Mouse (Mus musculus): ENCODE measurements around the gene Fyn.
A peak's percentile ranks its signal among the peaks of the same experiment; 100 is the strongest.

Gene Fyn

GRCm38 (mm10) chr10:39540012-39540647 is 171.5 kb downstream of the Fyn start:
- no peak for DNase-seq (ENCODE audit: low spot score)

DNA sequence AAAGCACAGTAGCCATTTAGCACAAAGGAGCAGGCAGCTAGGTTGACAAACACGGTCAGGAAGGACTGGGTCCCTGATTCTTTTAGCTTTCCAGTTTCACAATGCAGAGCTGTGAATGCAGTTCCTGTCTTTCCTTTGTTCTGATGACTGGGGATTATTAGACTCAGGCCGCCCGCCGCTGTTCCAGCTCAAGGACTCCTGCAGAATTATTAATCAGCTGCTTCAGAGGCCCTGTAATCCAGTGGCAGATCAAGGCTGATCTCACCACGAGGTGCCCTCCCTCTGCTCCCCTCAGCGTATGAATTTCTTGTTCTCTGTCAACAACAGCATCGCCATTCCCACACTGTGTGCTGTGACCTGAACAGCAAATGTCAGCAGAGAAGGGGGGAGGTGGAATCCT is 172.3 kb downstream of the Fyn start:
- DNase-seq (ENCODE audit: low spot score): no peak

DNA sequence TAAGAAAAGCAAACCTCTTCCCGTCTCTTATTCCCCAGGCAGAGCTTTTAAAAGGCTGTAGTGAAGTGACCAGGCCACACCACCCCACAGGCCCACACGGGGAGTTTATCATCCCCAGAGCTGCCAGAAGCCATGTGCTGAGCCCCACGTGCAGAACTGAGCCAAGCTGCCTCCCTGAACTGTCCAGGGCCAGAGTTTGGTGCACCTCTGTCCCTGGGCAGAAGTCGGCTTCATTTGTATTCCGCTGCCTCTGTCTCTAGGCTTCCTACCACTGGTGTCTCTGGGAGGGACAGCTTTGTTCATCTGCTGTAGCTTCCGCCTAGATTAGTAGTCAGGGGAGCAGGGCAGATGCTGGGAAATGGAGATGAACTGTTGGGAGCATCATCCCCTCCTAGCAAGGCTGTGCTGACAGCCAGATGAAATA is 172.8 kb downstream of the Fyn start:
- no peak for DNase-seq (ENCODE audit: low spot score)

GRCm38 (mm10) chr10:39541951-39542521 is 173.4 kb downstream of the Fyn start:
- DNase-seq (ENCODE audit: low spot score): no peak

- peak; percentile 20 for DNase-seq (ENCODE audit: low spot score)
Observed at GRCm38 (mm10) chr10:39542535-39543257, 174.0 kb downstream of the Fyn start.

GRCm38 (mm10) chr10:39543258-39543770 is 174.7 kb downstream of the Fyn start:
- no peak for DNase-seq (ENCODE audit: low spot score)

DNA sequence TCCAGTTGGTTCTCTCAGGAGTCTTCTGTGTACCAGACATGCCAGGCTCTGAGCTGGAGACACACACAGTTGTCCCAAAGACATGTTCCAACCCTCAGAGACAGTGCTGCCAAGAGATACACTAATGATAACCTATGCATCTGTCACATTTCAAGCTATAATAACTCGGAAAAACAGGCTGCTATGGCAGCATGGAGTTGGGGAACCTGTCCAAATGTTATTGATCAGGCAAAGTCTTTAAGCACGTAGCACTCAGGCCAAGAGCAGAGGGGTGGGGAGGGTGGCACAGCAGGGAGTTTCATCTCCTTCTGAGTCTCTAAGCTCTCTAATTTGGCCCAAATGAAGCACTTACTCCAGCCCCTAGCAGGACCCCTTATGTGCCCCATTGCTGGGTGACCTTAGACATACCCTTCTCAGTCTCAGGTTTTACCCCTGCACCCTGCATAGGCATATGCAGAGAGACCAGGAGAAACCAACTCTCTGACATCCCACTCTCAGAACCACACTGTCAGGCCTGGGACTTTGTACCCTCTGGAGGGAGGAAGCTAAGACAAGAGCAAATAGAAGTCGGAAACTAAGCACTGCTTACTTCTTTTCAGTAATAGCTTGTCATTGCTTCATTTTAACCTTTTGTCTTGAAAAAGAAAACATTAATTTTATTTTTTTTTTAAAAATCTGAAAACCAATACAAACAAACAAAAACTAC is 178.9 kb downstream of the Fyn start:
- DNase-seq (ENCODE audit: low spot score): no peak

DNA sequence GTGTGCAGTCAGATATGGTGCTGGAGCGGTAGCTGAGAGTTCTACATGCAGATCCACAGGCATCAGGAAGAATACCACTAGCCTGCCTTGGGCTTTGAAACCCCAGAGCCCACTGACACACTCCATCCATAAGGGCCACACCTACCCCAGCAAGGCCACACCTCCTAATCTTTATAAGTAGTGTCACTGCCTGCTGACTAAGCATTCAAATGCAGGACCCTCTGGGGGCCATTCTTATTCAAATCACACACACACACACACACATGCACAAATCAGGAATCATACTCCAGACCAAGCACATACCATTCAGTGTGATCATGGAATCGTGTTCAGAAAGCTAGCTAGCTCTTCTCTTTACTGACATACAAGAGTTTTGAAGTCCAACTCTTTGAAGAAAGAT is 182.1 kb downstream of the Fyn start:
- no peak for DNase-seq (ENCODE audit: low spot score)

- peak; percentile 10 for DNase-seq (ENCODE audit: low spot score)
Observed at GRCm38 (mm10) chr10:39551637-39552185, 183.1 kb downstream of the Fyn start.

- DNase-seq (ENCODE audit: low spot score): no peak
Observed at GRCm38 (mm10) chr10:39552351-39552814, 183.7 kb downstream of the Fyn start.

DNA sequence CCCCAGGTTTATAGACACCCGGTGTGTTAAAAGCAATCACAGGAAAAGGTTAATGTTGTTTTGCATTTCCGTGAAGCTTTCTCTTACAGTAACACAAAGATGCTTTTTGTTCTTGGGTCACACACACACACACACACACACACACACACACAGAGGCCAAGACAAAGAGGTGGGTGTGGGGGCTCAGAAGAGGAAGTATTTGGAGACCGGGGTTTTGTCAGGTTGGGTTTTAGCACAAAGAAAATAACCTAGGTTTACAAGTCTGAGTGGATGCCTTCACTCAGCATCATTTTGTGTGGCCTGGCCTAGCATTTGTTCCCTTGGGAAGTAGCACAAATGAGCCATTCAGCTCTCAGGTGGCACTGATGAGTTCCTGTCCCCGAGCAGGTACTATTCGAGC is 184.2 kb downstream of the Fyn start:
- DNase-seq (ENCODE audit: low spot score): no peak

- DNase-seq (ENCODE audit: low spot score): no peak
Observed at GRCm38 (mm10) chr10:39555289-39555715, 186.6 kb downstream of the Fyn start.

- no peak for DNase-seq (ENCODE audit: low spot score)
Observed at GRCm38 (mm10) chr10:39555740-39556139, 187.1 kb downstream of the Fyn start.

- DNase-seq (ENCODE audit: low spot score): no peak
Observed at GRCm38 (mm10) chr10:39557360-39557759, 188.7 kb downstream of the Fyn start.

- no peak for DNase-seq (ENCODE audit: low spot score)
Observed at GRCm38 (mm10) chr10:39557851-39558250, 189.2 kb downstream of the Fyn start.

- DNase-seq (ENCODE audit: low spot score): no peak
Observed at GRCm38 (mm10) chr10:39558492-39559005, 189.9 kb downstream of the Fyn start.

DNA sequence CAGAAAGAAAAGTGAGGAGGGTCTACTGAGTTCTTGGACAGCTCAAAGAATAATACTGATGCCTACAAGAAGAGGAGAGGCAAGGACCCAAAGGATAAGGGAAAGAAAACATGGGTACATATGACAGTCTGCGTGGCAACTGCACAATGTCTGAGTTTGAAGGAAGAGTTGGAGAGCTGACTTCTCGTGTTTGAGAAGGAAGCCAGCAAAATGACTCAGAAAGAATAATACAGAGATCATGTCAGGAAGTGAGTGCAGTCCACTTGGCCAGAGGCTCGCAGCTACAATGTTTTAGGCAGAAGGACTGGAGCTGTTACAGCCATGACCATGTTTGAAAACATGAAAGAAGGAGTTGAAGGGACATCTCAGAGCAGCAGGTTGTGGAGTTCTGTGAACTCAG is 190.7 kb downstream of the Fyn start:
- no peak for DNase-seq (ENCODE audit: low spot score)

DNA sequence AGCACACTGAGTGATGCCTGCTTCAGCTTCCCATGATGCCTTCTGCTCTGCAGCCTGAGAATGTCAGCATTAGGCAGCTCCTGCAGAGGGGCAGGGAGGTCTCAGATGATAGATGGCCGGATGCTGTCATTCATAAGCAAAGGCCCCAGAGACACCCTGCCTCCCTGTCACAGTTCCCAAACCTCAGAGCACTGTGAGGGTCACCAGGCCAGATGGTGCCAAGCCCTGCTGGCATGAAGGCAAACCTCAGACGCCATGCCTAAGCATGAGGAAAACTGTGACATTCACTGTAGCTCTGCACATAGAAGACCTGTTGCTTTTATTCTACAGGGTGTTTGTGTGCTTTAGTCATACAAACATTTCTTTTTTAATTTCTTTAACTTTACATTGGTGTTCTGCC is 193.7 kb downstream of the Fyn start:
- DNase-seq (ENCODE audit: low spot score): no peak

- DNase-seq (ENCODE audit: low spot score): no peak
Observed at GRCm38 (mm10) chr10:39563552-39564223, 195.0 kb downstream of the Fyn start.

GRCm38 (mm10) chr10:39566901-39567300 is 198.2 kb downstream of the Fyn start:
- no peak for DNase-seq (ENCODE audit: low spot score)

DNA sequence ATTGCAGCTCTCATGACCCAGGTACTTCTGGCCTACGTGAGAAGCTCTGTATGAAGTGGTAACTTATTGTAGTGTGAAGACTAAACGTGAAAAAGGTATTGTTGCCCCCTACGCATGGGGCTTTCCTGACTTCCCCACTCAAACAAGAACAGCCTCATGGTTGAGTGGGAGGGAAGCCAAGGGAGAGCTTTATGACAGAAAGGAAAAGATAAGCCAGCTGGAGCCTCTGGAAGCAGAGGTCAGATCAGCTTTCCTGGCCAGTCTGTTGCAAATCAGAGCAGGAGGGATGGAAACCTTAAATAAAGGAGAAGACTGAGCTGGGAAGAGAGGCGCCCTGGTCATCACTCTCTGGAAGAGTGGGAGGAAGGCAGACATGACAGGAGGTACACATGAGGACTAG is 200.3 kb downstream of the Fyn start:
- peak; percentile 10 for DNase-seq (ENCODE audit: low spot score)

Measured in adipocyte (in vitro differentiated cells).